Mouse (Mus musculus): Measurements from ENCODE around the gene Smarca2. TPM values are rescaled to one million over a fixed set of nuclear protein-coding genes. Genes with fewer than 3 reads are reported as not detected.

The Smarca2 gene
- polyA plus RNA-seq, 1 experiment from 2014 or later: 63.5 TPM

GRCm38 (mm10) chr19:26749427-26750137, 144.7 kb downstream of the Smarca2 start:
- WGBS: 36% methylated on average over 11 of the region's 11 CpGs
- H3K27ac ChIP-seq (replicated peaks; ENCODE audit: low read depth, low read length): peak overlapping the region; percentile 99
- H3K9me3 ChIP-seq (ENCODE audit: control insufficient read depth, low read length): no peaks in the 10 kb centered on the region
- no peaks in the 10 kb centered on the region for H3K27me3 ChIP-seq (replicated peaks; ENCODE audit: control insufficient read depth, insufficient read depth, low read length)
- H3K4me2 ChIP-seq (ENCODE audit: low read depth, low read length): peak overlapping the region; percentile 82
- H3K4me1 ChIP-seq (ENCODE audit: control insufficient read depth, insufficient read depth, low read length): peaks cover 18% of the 10 kb centered on the region
- ATAC-seq (ENCODE audit: low read depth): no peak
- no peak for DNase-seq (ENCODE audit: low spot score)
- peaks cover 13% of the 10 kb centered on the region for H3K36me3 ChIP-seq (ENCODE audit: control insufficient read depth, insufficient read depth, low read length)
- peak overlapping the region; percentile 79 for H3K9ac ChIP-seq (ENCODE audit: low read depth, low read length)
- peak overlapping the region; percentile 61 for H3K4me3 ChIP-seq (ENCODE audit: low read depth, low read length)

GRCm38 (mm10) chr19:26752611-26753163, 147.8 kb downstream of the Smarca2 start:
- no peaks in the 10 kb centered on the region for H3K27me3 ChIP-seq (replicated peaks; ENCODE audit: control insufficient read depth, insufficient read depth, low read length)
- WGBS: 83% methylated on average over 15 of the region's 15 CpGs
- H3K4me2 ChIP-seq (ENCODE audit: low read depth, low read length): no peak overlapping the region
- H3K36me3 ChIP-seq (ENCODE audit: control insufficient read depth, insufficient read depth, low read length): peaks cover 21% of the 10 kb centered on the region
- H3K4me3 ChIP-seq (ENCODE audit: low read depth, low read length): no peak overlapping the region
- peaks cover 10% of the 10 kb centered on the region; the same call in 1 of the 2 replicates for H3K4me1 ChIP-seq (ENCODE audit: control insufficient read depth, insufficient read depth, low read length)
- H3K27ac ChIP-seq (replicated peaks; ENCODE audit: low read depth, low read length): no peak overlapping the region
- no peak overlapping the region for H3K9ac ChIP-seq (ENCODE audit: low read depth, low read length)
- no peaks in the 10 kb centered on the region for H3K9me3 ChIP-seq (ENCODE audit: control insufficient read depth, low read length)
- no peak for DNase-seq (ENCODE audit: low spot score)
- no peak for ATAC-seq (ENCODE audit: low read depth)

- Histone ChIP-seq H3K4me2 (ENCODE audit: low read depth, low read length) (no peak overlapping the region), H3K36me3 (ENCODE audit: control insufficient read depth, insufficient read depth, low read length) (peaks cover 21% of the 10 kb centered on the region), H3K27me3 (replicated peaks; ENCODE audit: control insufficient read depth, insufficient read depth, low read length) (no peaks in the 10 kb centered on the region), H3K9me3 (ENCODE audit: control insufficient read depth, low read length) (no peaks in the 10 kb centered on the region), H3K27ac (replicated peaks; ENCODE audit: low read depth, low read length) (no peak overlapping the region), H3K4me3 (ENCODE audit: low read depth, low read length) (no peak overlapping the region), H3K9ac (ENCODE audit: low read depth, low read length) (no peak overlapping the region), H3K4me1 (ENCODE audit: control insufficient read depth, insufficient read depth, low read length) (peaks cover 14% of the 10 kb centered on the region)
- no peak for DNase-seq (ENCODE audit: low spot score)
- whole genome bisulfite sequencing: 61% methylated on average over 7 of the region's 7 CpGs
- ATAC-seq (ENCODE audit: low read depth): no peak
Observed at GRCm38 (mm10) chr19:26753266-26753872, 148.5 kb downstream of the Smarca2 start.

- Histone ChIP-seq H3K4me1 (ENCODE audit: control insufficient read depth, insufficient read depth, low read length) (peaks cover 14% of the 10 kb centered on the region), H3K9me3 (ENCODE audit: control insufficient read depth, low read length) (no peaks in the 10 kb centered on the region), H3K4me2 (ENCODE audit: low read depth, low read length) (no peak overlapping the region), H3K27me3 (replicated peaks; ENCODE audit: control insufficient read depth, insufficient read depth, low read length) (no peaks in the 10 kb centered on the region), H3K27ac (replicated peaks; ENCODE audit: low read depth, low read length) (no peak overlapping the region), H3K36me3 (ENCODE audit: control insufficient read depth, insufficient read depth, low read length) (peaks cover 21% of the 10 kb centered on the region), H3K4me3 (ENCODE audit: low read depth, low read length) (no peak overlapping the region), H3K9ac (ENCODE audit: low read depth, low read length) (no peak overlapping the region)
- WGBS: 70% methylated on average over 10 of the region's 10 CpGs
- DNase-seq (ENCODE audit: low spot score) (no peak), ATAC-seq (ENCODE audit: low read depth) (no peak)
Observed at GRCm38 (mm10) chr19:26754016-26754794, 149.4 kb downstream of the Smarca2 start.

- DNase-seq (ENCODE audit: low spot score) (no peak), ATAC-seq (ENCODE audit: low read depth) (no peak)
- Histone ChIP-seq H3K9me3 (ENCODE audit: control insufficient read depth, low read length) (no peaks in the 10 kb centered on the region), H3K4me3 (ENCODE audit: low read depth, low read length) (no peak overlapping the region), H3K27me3 (replicated peaks; ENCODE audit: control insufficient read depth, insufficient read depth, low read length) (no peaks in the 10 kb centered on the region), H3K27ac (replicated peaks; ENCODE audit: low read depth, low read length) (no peak overlapping the region), H3K4me2 (ENCODE audit: low read depth, low read length) (no peak overlapping the region), H3K36me3 (ENCODE audit: control insufficient read depth, insufficient read depth, low read length) (peaks cover 38% of the 10 kb centered on the region), H3K4me1 (ENCODE audit: control insufficient read depth, insufficient read depth, low read length) (peaks cover 14% of the 10 kb centered on the region), H3K9ac (ENCODE audit: low read depth, low read length) (no peak overlapping the region)
- 80% methylated on average over 6 of the region's 6 CpGs for WGBS
Observed at GRCm38 (mm10) chr19:26755991-26756390, 151.1 kb downstream of the Smarca2 start.

- Histone ChIP-seq H3K4me3 (ENCODE audit: low read depth, low read length) (no peak overlapping the region), H3K4me1 (ENCODE audit: control insufficient read depth, insufficient read depth, low read length) (peaks cover 14% of the 10 kb centered on the region), H3K4me2 (ENCODE audit: low read depth, low read length) (no peak overlapping the region), H3K9me3 (ENCODE audit: control insufficient read depth, low read length) (no peaks in the 10 kb centered on the region), H3K27me3 (replicated peaks; ENCODE audit: control insufficient read depth, insufficient read depth, low read length) (no peaks in the 10 kb centered on the region), H3K27ac (replicated peaks; ENCODE audit: low read depth, low read length) (no peak overlapping the region), H3K9ac (ENCODE audit: low read depth, low read length) (no peak overlapping the region), H3K36me3 (ENCODE audit: control insufficient read depth, insufficient read depth, low read length) (peaks cover 41% of the 10 kb centered on the region)
- WGBS: 78% methylated on average over 8 of the region's 8 CpGs
- ATAC-seq (ENCODE audit: low read depth): no peak
- DNase-seq (ENCODE audit: low spot score): no peak
Observed at GRCm38 (mm10) chr19:26756399-26756798, 151.5 kb downstream of the Smarca2 start.

- H3K4me3 ChIP-seq (ENCODE audit: low read depth, low read length): no peak overlapping the region
- H3K9ac ChIP-seq (ENCODE audit: low read depth, low read length): 0 out of 2 replicates have a peak overlapping the region, but pooled peaks have one; percentile 19
- WGBS: 64% methylated on average over 8 of the region's 8 CpGs
- DNase-seq (ENCODE audit: low spot score): no peak
- no peak overlapping the region for H3K4me2 ChIP-seq (ENCODE audit: low read depth, low read length)
- peaks cover 13% of the 10 kb centered on the region for H3K4me1 ChIP-seq (ENCODE audit: control insufficient read depth, insufficient read depth, low read length)
- H3K27me3 ChIP-seq (replicated peaks; ENCODE audit: control insufficient read depth, insufficient read depth, low read length): no peaks in the 10 kb centered on the region
- peak overlapping the region; percentile 48 for H3K27ac ChIP-seq (replicated peaks; ENCODE audit: low read depth, low read length)
- no peak for ATAC-seq (ENCODE audit: low read depth)
- H3K36me3 ChIP-seq (ENCODE audit: control insufficient read depth, insufficient read depth, low read length): peaks cover 38% of the 10 kb centered on the region
- H3K9me3 ChIP-seq (ENCODE audit: control insufficient read depth, low read length): no peaks in the 10 kb centered on the region
Observed at GRCm38 (mm10) chr19:26758156-26758555, 153.3 kb downstream of the Smarca2 start.

GRCm38 (mm10) chr19:26758620-26759019, 153.8 kb downstream of the Smarca2 start:
- no peak for ATAC-seq (ENCODE audit: low read depth)

More at GRCm38 (mm10) chr19:26758620-26759019, 153.8 kb downstream of the Smarca2 start:
- WGBS: 61% methylated on average over 7 of the region's 7 CpGs
- no peak for DNase-seq (ENCODE audit: low spot score)
- Histone ChIP-seq H3K4me1 (ENCODE audit: control insufficient read depth, insufficient read depth, low read length) (peaks cover 9% of the 10 kb centered on the region; the same call in 1 of the 2 replicates), H3K4me2 (ENCODE audit: low read depth, low read length) (no peak overlapping the region), H3K4me3 (ENCODE audit: low read depth, low read length) (no peak overlapping the region), H3K36me3 (ENCODE audit: control insufficient read depth, insufficient read depth, low read length) (peaks cover 43% of the 10 kb centered on the region), H3K27me3 (replicated peaks; ENCODE audit: control insufficient read depth, insufficient read depth, low read length) (no peaks in the 10 kb centered on the region), H3K9me3 (ENCODE audit: control insufficient read depth, low read length) (no peaks in the 10 kb centered on the region), H3K9ac (ENCODE audit: low read depth, low read length) (0 out of 2 replicates have a peak overlapping the region, but pooled peaks have one; percentile 19), H3K27ac (replicated peaks; ENCODE audit: low read depth, low read length) (peak overlapping the region; percentile 48)
